Mouse (Mus musculus) heart, postnatal 10 days (tissue): ENCODE measurements around the gene Itsn2. TPM values are rescaled to one million over a fixed set of nuclear protein-coding genes. Genes with fewer than 3 reads are reported as not detected.
"Not testable (repeated sequence)": the region's sequence is repeated elsewhere in the genome, so short reads cannot be mapped to it uniquely, and the experiment has no call there.

Source experiments
- DNase-seq, 2 experiments: peaks; one replicate each; pipeline ENCODE4 v3.0.0; 2021
- intact Hi-C: fragments of 180-260 bp; cut with DNase I; formaldehyde crosslinking; loops from one replicate; pipeline ENCODE4 v1.15.1; 2025
- total RNA-seq, 2 experiments: library from RNA; stranded (reverse); gene quantifications; 2 replicates each; pipeline ENCODE4 v1.2.3; 2021

Itsn2 gene
- total RNA-seq, 2 experiments from 2014 or later: 47.0 to 47.3 TPM

DNA sequence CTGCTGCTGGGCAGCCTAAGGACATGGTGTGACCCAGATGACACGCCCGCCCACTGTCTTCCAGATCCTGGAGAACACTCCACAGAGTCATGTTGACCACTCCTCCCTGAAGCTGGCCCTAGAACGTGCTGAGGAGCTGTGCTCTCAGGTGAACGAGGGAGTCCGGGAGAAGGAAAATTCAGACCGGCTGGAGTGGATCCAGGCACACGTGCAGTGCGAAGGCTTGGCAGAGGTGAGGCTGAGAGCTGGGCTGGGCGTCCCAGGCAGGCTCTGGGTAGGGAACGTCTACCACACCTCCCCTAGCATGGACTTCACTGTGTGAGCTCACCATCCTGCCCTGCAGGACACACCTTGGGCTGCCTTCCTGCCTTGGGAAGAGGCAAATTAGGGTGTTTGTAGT, 114.5 kb downstream of the Itsn2 start:
- DNase-seq: no peak
- intact Hi-C loops: no loop called here

DNA sequence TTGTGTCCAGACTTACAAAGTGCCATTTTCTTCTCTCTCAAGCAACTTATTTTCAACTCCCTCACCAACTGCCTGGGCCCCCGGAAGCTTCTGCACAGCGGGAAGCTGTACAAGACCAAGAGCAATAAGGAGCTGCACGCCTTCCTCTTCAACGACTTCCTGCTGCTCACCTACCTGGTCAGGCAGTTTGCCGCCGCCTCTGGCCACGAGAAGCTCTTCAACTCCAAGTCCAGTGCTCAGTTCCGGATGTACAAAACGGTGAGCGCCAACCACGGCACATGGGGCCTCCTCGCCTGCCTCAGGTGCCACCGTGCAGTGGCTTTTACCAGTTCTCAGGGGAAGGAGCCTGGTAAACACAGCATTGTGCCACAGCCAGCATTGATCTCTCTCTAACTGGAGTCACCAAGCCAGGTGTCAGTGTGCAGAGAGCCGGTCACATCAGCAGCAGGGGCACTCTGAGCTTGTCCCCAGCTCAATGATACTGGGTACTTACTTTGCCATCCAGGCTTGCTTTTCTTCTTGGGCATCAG, 115.1 kb downstream of the Itsn2 start:
- intact Hi-C loops: no loop called here
- no peak for DNase-seq

DNA sequence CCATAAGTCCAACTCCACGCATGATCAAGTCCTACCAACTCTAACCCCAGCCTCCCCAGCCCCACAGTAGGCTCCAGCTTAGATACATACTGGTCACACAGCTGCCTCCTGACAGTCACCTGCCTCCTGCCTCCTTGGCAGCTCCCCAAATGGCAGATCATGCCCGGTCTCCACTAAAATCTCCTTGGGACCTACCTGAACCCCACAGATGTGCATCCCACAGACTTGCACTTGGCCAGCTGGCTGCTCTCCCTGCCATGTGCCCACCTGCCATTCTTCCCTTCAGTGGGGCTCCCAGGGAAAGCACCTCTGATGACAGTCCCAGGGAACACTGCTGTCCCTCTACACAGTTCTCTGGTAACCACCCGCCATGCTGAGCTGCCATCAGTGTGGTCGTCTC, 115.9 kb downstream of the Itsn2 start:
- intact Hi-C loops: no loop called here
- no peak for DNase-seq

- DNase-seq: no peak
- intact Hi-C loops: no loop called here
These were observed 116.6 kb downstream of the Itsn2 start for GRCm38 (mm10) chr12:4708881-4709604.

- DNase-seq: no peak
- intact Hi-C loops: no loop called here
These were observed 117.5 kb downstream of the Itsn2 start for GRCm38 (mm10) chr12:4709926-4710325.

GRCm38 (mm10) chr12:4713361-4713760, 120.9 kb downstream of the Itsn2 start:
- DNase-seq: no peak
- intact Hi-C loops: no loop called here

DNA sequence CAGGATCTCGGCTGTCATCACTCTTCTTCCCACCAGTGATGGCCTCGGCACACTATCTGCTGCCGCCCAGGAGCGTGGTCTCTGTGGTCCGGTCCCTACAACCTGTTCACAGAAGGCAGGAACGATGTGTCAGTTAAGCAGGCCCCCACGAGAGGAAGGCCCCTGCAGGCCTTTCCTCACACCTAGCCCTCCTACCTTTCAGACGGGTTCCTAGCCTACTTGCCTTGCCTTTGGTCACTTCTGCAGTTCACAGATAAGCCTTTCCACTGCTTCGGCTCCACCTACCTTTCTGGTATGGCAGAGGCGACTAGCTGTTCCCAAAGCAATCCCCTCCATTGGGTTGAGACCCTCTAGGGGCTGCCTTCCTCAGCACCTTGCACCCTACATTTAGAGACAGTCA, 123.2 kb downstream of the Itsn2 start:
- intact Hi-C loops: no loop called here

GRCm38 (mm10) chr12:4717417-4717816, 125.0 kb downstream of the Itsn2 start:
- DNase-seq: peak in 1 of 2 experiments; percentile 19

More for the DNA sequence above, 123.2 kb downstream of the Itsn2 start:
- DNase-seq: no peak

DNA sequence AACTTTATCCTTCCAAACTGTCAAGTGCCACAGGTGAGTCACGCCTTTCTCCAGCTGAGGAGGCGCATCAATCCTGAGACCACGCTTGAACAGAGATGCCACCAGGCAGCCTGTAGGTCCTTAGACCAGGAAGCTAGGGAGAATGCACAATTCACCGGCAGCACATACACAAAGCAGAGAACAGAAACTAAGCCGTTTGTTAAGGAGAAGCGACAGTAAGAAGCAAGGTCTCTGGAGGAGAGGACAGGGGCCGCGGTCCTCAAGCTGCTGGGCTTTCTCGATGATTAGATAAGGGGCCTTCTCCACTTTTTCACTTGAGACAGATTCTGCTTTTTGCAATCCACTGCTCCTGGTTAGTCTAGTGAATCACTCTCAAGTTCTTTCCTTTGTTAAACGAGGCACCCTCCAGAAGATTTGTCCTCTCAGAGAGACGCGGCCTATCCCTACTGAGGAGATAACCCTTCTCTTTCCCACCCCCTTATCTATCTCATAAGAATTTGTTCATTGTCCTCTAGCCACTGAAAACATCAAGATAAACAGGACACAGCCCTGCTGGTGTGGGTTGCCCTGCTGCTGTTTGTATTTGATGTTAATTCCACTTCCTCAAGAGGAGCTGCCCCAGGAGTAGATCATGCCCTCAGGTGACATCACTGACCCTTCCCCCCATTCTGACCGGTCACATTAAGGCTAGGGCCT, 126.8 kb downstream of the Itsn2 start:
- intact Hi-C loops: no loop called here
- no peak for DNase-seq

More at GRCm38 (mm10) chr12:4717417-4717816, 125.0 kb downstream of the Itsn2 start:
- intact Hi-C loops: no loop called here

DNA sequence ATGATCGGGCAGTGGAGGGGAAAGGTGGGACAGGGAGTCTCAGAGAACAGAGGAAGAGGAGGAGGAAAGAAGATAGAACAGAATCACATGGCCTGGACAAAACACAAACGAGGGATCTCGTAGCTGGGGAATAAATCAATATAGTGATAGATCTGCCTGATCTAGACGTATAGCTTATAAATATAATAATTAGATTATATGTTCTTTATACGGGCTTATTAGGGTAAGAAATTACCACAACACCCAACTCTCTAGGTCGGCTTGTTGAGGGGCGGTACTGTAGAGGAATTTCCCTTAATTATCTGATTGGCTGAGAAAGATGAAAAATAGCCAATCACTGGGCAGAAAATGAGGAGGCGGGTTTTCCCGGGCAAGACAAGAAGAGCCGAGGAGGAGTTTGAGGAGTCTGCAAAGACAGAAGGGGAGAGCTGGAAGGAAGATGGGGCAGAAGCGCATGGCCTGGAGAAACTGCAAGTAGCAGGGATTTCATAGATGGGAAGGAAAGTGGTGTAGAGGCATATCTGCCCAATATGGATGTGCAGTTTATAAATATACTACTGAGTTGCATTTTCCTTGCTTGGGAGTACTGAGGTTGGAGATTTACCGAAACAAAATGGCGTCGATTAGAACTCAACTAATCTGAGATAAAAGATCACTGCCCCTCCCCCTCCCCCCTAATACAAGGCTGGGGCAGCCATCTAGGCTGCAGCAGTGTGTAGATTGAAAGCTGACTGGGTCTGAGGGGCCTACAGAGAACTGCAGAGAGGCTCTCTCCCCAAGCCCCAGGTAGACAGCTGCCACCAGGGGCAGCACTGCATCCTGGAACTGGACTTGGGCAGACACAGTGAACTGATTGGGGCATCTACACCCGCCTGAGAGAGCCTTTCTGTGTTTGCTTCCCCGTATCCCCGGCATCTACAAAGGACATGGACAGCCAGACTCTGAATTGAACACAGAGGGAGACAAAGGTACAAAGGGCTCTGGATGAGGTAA, 127.6 kb downstream of the Itsn2 start:
- intact Hi-C loops: no loop called here
- DNase-seq: no peak

GRCm38 (mm10) chr12:4729165-4729564, 136.7 kb downstream of the Itsn2 start:
- DNase-seq: no peak
- intact Hi-C loops: no loop called here

DNA sequence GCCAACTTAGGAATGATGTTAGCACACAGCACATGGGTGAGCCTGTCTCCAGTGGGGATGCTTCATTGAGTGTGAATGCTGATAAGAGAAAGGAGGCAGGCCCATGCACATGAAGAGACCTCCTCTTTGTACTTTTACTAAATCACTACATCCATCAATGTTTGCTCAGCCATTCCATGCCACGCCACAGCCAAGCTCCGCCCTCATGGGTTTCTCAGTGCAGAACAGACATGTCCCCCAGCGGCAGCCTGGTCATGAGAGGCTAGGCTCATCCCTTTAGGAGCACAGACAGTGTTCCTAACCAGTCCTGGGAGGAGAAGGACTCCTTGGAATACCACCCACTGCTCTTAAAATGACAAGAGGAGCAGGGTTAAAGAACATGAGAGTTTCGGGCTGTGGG, 139.2 kb downstream of the Itsn2 start:
- no peak for DNase-seq
- intact Hi-C loops: no loop called here

- intact Hi-C loops: no loop called here
- no peak for DNase-seq
These were observed 139.9 kb downstream of the Itsn2 start for GRCm38 (mm10) chr12:4732332-4732731.

DNA sequence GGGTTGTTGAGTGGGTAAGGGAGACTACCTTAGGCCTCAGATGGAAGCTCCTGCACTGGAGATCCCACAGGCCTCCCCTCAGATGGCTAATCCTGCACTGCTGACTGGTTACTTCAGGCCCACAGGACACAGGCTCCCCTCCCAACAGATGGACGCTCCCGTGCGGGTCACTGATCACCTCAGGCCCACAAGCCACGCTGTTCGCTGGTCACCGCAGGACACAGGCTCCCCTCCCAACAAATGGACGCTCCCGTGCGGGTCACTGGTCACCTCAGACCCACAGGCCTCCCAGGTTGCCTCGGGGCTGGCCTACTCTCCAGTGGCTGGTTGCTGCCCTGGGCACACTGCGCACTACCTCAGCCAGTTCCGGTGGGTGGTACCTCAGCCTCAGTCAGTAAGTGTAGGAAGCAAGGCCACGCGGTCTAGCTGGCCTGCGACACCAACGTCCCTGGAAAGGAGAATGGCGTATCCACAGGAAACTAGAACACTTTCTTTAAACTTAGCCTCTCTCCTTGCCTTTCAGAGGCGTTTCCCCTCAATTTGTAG, 145.7 kb downstream of the Itsn2 start, which contains the start of gene Fam228a:
Fam228a (minus strand) TSS at position 400 of the 546 bp plus-strand sequence.
- no peak for DNase-seq
- intact Hi-C loops: no loop called here

DNA sequence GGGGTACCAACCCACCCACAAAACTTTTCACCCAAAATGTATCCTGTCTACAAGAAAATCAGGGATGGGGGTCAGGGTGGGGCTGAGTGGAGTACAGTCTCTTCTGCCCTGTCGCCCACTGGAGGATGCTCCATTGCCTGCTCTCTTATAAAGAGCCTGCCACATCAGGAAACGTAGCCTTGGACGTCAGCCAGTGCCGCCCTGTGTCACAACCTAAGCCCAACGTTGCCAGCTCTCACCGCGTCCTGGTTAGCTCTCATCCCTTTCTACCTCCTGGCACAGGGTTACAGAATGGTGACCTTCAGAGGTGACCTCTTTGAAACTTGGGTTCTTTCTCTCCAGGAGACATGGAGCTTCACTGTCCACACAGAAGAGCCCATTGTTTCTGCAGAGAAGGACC, 148.4 kb downstream of the Itsn2 start:
- intact Hi-C loops: no loop called here
- DNase-seq: peak; percentile 9 to 12

- intact Hi-C loops: no loop called here
- no peak for DNase-seq
These were observed 149.7 kb downstream of the Itsn2 start for GRCm38 (mm10) chr12:4742183-4742582.

DNA sequence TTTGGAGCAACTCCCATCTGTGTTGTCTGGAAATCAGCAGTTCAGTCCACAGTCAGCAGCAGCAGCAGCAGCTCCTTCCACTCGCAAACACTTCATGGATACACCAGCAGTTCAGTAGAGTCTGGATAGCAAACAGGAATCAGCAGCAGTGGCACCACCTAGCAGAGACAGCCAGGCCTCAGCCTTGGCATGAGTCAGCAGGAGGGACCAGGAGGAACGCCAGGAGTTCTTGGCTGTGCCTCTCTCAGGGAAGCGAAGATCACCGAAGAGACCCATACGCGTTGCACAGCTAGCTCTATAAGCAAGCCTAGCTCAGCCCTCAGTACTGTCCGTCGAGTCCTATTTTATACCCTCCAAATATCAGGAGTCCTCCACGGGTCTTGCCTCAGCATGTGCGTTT, 152.0 kb downstream of the Itsn2 start:
- peak; percentile 19 to 27 for DNase-seq
- intact Hi-C loops: no loop called here

- intact Hi-C loops, DNase-seq: not testable (repeated sequence)
These were observed 162.0 kb downstream of the Itsn2 start for GRCm38 (mm10) chr12:4754451-4754850.

GRCm38 (mm10) chr12:4757060-4757459, 164.6 kb downstream of the Itsn2 start:
- intact Hi-C loops: no loop called here
- no peak for DNase-seq
